Mouse (Mus musculus): Measurements from ENCODE around the gene Dock2. TPM values are rescaled to one million over a fixed set of nuclear protein-coding genes. Genes with fewer than 3 reads are reported as not detected.

Dock2 gene
- polyA plus RNA-seq, 1 experiment from 2014 or later: 1.1 TPM

GRCm38 (mm10) chr11:34438429-34438828 lies 345.3 kb downstream of the Dock2 start:
- no peak for ATAC-seq (ENCODE audit: low FRiP score)
- Histone ChIP-seq H3K27me3 (no peaks in the 10 kb centered on the region), H3K9me3 (replicated peaks) (no peaks in the 10 kb centered on the region), H3K4me2 (replicated peaks) (no peak overlapping the region), H3K4me3 (no peak overlapping the region), H3K9ac (no peak overlapping the region), H3K4me1 (no peaks in the 10 kb centered on the region), H3K36me3 (no peaks in the 10 kb centered on the region), H3K27ac (no peak overlapping the region)
- 66% methylated on average over 2 of the region's 2 CpGs for WGBS

GRCm38 (mm10) chr11:34437446-34437845 lies 346.2 kb downstream of the Dock2 start:
- no peak overlapping the region for H3K9ac ChIP-seq
- no peak overlapping the region for H3K4me2 ChIP-seq (replicated peaks)
- no peak for ATAC-seq (ENCODE audit: low FRiP score)
- no peak overlapping the region for H3K27ac ChIP-seq
- no peak overlapping the region for H3K4me3 ChIP-seq
- H3K27me3 ChIP-seq: no peaks in the 10 kb centered on the region
- H3K4me1 ChIP-seq: no peaks in the 10 kb centered on the region
- 67% methylated on average over 1 of the region's 1 CpGs for WGBS
- H3K36me3 ChIP-seq: no peaks in the 10 kb centered on the region
- no peaks in the 10 kb centered on the region for H3K9me3 ChIP-seq (replicated peaks)

GRCm38 (mm10) chr11:34431978-34432377 lies 351.7 kb downstream of the Dock2 start:
- Histone ChIP-seq H3K27me3 (no peaks in the 10 kb centered on the region), H3K36me3 (no peaks in the 10 kb centered on the region), H3K4me3 (no peak overlapping the region), H3K9ac (no peak overlapping the region), H3K4me1 (no peaks in the 10 kb centered on the region), H3K27ac (no peak overlapping the region), H3K9me3 (replicated peaks) (no peaks in the 10 kb centered on the region), H3K4me2 (replicated peaks) (no peak overlapping the region)
- WGBS: 69% methylated on average over 2 of the region's 2 CpGs
- no peak for ATAC-seq (ENCODE audit: low FRiP score)

GRCm38 (mm10) chr11:34431371-34431770 lies 352.3 kb downstream of the Dock2 start:
- Histone ChIP-seq H3K4me3 (no peak overlapping the region), H3K4me2 (replicated peaks) (no peak overlapping the region), H3K4me1 (no peaks in the 10 kb centered on the region), H3K9me3 (replicated peaks) (no peaks in the 10 kb centered on the region), H3K9ac (no peak overlapping the region), H3K27ac (no peak overlapping the region), H3K27me3 (no peaks in the 10 kb centered on the region), H3K36me3 (no peaks in the 10 kb centered on the region)
- 68% methylated on average over 5 of the region's 5 CpGs for WGBS
- ATAC-seq (ENCODE audit: low FRiP score): no peak

- no peak overlapping the region for H3K27ac ChIP-seq
- H3K4me1 ChIP-seq: no peaks in the 10 kb centered on the region
- H3K9ac ChIP-seq: no peak overlapping the region
- no peaks in the 10 kb centered on the region for H3K36me3 ChIP-seq
- H3K4me3 ChIP-seq: no peak overlapping the region
- no peaks in the 10 kb centered on the region for H3K27me3 ChIP-seq
- no peak for ATAC-seq (ENCODE audit: low FRiP score)
- WGBS: 67% methylated on average over 4 of the region's 4 CpGs
- H3K9me3 ChIP-seq (replicated peaks): no peaks in the 10 kb centered on the region
- no peak overlapping the region for H3K4me2 ChIP-seq (replicated peaks)
Observed at GRCm38 (mm10) chr11:34430940-34431339, 352.8 kb downstream of the Dock2 start.

GRCm38 (mm10) chr11:34427212-34427611 lies 356.5 kb downstream of the Dock2 start:
- WGBS: 91% methylated on average over 5 of the region's 5 CpGs

GRCm38 (mm10) chr11:34424546-34424945 lies 359.1 kb downstream of the Dock2 start:
- Histone ChIP-seq H3K4me3 (no peak overlapping the region), H3K4me2 (replicated peaks) (no peak overlapping the region), H3K27ac (no peak overlapping the region), H3K36me3 (no peaks in the 10 kb centered on the region), H3K9me3 (replicated peaks) (no peaks in the 10 kb centered on the region), H3K27me3 (no peaks in the 10 kb centered on the region), H3K9ac (no peak overlapping the region), H3K4me1 (no peaks in the 10 kb centered on the region)
- ATAC-seq (ENCODE audit: low FRiP score): no peak
- 83% methylated on average over 1 of the region's 1 CpGs for WGBS

More at GRCm38 (mm10) chr11:34427212-34427611, 356.5 kb downstream of the Dock2 start:
- Histone ChIP-seq H3K4me1 (no peaks in the 10 kb centered on the region), H3K36me3 (no peaks in the 10 kb centered on the region), H3K4me2 (replicated peaks) (no peak overlapping the region), H3K27ac (no peak overlapping the region), H3K4me3 (no peak overlapping the region), H3K9ac (no peak overlapping the region), H3K9me3 (replicated peaks) (no peaks in the 10 kb centered on the region), H3K27me3 (no peaks in the 10 kb centered on the region)
- ATAC-seq (ENCODE audit: low FRiP score): no peak

GRCm38 (mm10) chr11:34421061-34421460 lies 362.6 kb downstream of the Dock2 start:
- WGBS: 61% methylated on average over 6 of the region's 6 CpGs
- H3K27ac ChIP-seq: no peak overlapping the region
- H3K27me3 ChIP-seq: no peaks in the 10 kb centered on the region
- H3K9ac ChIP-seq: no peak overlapping the region
- no peak overlapping the region for H3K4me2 ChIP-seq (replicated peaks)
- H3K9me3 ChIP-seq (replicated peaks): no peaks in the 10 kb centered on the region
- no peaks in the 10 kb centered on the region for H3K36me3 ChIP-seq
- ATAC-seq (ENCODE audit: low FRiP score): no peak
- H3K4me1 ChIP-seq: peaks cover 7% of the 10 kb centered on the region
- H3K4me3 ChIP-seq: no peak overlapping the region

GRCm38 (mm10) chr11:34416619-34416979 lies 367.1 kb downstream of the Dock2 start:
- 65% methylated on average over 3 of the region's 3 CpGs for WGBS
- H3K4me2 ChIP-seq (replicated peaks): no peak overlapping the region
- 0 out of 2 replicates have a peak, but pooled peaks have one; percentile 3 for ATAC-seq (ENCODE audit: low FRiP score)

GRCm38 (mm10) chr11:34415884-34416618 lies 367.6 kb downstream of the Dock2 start:
- Histone ChIP-seq H3K4me1 (peaks cover 11% of the 10 kb centered on the region), H3K27ac (no peak overlapping the region), H3K4me2 (replicated peaks) (no peak overlapping the region), H3K9ac (no peak overlapping the region), H3K4me3 (no peak overlapping the region), H3K27me3 (no peaks in the 10 kb centered on the region), H3K36me3 (no peaks in the 10 kb centered on the region), H3K9me3 (replicated peaks) (no peaks in the 10 kb centered on the region)
- WGBS: 41% methylated on average over 9 of the region's 9 CpGs
- peak; percentile 60; the same call in 1 of the 2 replicates for ATAC-seq (ENCODE audit: low FRiP score)

More at GRCm38 (mm10) chr11:34416619-34416979, 367.1 kb downstream of the Dock2 start:
- Histone ChIP-seq H3K4me1 (peaks cover 11% of the 10 kb centered on the region), H3K27ac (no peak overlapping the region), H3K27me3 (no peaks in the 10 kb centered on the region), H3K4me3 (no peak overlapping the region), H3K9me3 (replicated peaks) (no peaks in the 10 kb centered on the region), H3K36me3 (no peaks in the 10 kb centered on the region), H3K9ac (no peak overlapping the region)

GRCm38 (mm10) chr11:34406850-34407249 lies 376.8 kb downstream of the Dock2 start:
- no peak for ATAC-seq (ENCODE audit: low FRiP score)
- Histone ChIP-seq H3K4me3 (no peak overlapping the region), H3K36me3 (no peaks in the 10 kb centered on the region), H3K27ac (no peak overlapping the region), H3K27me3 (no peaks in the 10 kb centered on the region), H3K9me3 (replicated peaks) (no peaks in the 10 kb centered on the region), H3K9ac (no peak overlapping the region), H3K4me1 (peaks cover 8% of the 10 kb centered on the region; the same call in 1 of the 2 replicates), H3K4me2 (replicated peaks) (no peak overlapping the region)
- WGBS: 60% methylated on average over 5 of the region's 5 CpGs

- Histone ChIP-seq H3K4me2 (replicated peaks) (no peak overlapping the region), H3K4me3 (no peak overlapping the region), H3K36me3 (no peaks in the 10 kb centered on the region), H3K9ac (no peak overlapping the region), H3K4me1 (peaks cover 8% of the 10 kb centered on the region; the same call in 1 of the 2 replicates), H3K27me3 (no peaks in the 10 kb centered on the region), H3K9me3 (replicated peaks) (no peaks in the 10 kb centered on the region), H3K27ac (no peak overlapping the region)
- no peak for ATAC-seq (ENCODE audit: low FRiP score)
- 52% methylated on average over 8 of the region's 8 CpGs for WGBS
Observed at GRCm38 (mm10) chr11:34406309-34406708, 377.4 kb downstream of the Dock2 start.

- H3K36me3 ChIP-seq: no peaks in the 10 kb centered on the region
- WGBS: 84% methylated on average over 1 of the region's 1 CpGs
- H3K4me3 ChIP-seq: no peak overlapping the region
- H3K27ac ChIP-seq: no peak overlapping the region
- H3K4me2 ChIP-seq (replicated peaks): no peak overlapping the region
- H3K9ac ChIP-seq: no peak overlapping the region
- no peaks in the 10 kb centered on the region for H3K27me3 ChIP-seq
- peaks cover 8% of the 10 kb centered on the region; the same call in 1 of the 2 replicates for H3K4me1 ChIP-seq
- H3K9me3 ChIP-seq (replicated peaks): no peaks in the 10 kb centered on the region
- no peak for ATAC-seq (ENCODE audit: low FRiP score)
Observed at GRCm38 (mm10) chr11:34405311-34405710, 378.4 kb downstream of the Dock2 start.

Measured in hindbrain, embryonic 12.5 days (tissue).